8 mouse cellular contexts compared by ENCODE assay signal in the genomic region with DNA sequence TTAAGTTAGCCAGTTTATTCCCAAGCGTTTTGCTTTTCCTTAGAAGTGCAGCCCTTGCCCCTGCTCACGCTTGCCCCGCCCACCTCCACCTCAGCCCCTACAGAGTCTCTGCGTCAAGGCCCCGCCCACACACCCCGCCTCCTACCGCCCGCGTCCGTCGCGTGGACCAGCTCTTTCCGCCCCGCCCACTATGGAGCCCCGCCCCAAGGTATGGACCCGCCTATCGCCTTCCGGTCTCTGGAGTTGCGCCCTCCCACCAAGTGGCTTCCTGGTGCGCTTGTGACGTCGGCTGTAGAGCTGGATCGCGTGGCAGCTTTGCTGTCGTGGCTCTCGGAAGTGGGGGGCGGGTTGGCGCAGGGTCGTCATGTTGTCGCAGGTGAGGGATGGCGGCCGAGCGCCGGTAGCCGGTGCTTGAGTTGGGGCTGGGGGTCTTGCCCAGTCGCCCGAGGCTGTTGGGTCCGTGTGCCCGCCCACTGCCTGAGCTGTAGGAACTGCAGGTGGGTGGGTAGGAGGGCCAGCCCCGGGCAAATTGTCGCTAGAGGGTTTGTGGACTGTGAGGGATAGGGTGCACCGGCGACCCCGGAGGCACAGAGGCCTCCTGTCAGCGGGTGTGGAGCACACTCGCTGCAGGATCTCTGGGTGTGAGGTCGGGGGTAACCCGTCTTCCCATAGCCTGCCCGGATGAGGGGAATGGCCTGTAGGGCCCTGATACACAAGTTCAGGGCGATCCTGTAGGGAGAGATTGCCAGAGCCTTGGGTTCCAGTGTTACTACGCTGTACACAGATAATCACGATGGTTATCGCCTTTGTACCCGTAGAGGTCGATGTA. TPM values are rescaled to one million over a fixed set of nuclear protein-coding genes. Genes with fewer than 3 reads are reported as not detected.
DNase-seq lines count a peak whose midpoint lies in the region; ATAC-seq and TF ChIP-seq lines count a peak whose summit lies in the region.

A gene (plus strand): TSS at position 236 of the 829 bp plus-strand sequence.

- no peak for TF ChIP-seq EP300 in ES-Bruce4 (IDR thresholded peaks at IDR 0.05; ENCODE audit: insufficient read depth, low read depth, low read length)
- no peak for TF ChIP-seq EP300 in liver, postnatal 0 days (IDR thresholded peaks at IDR 0.05; ENCODE audit: low read depth)

- H3K4me1 ChIP-seq in ES-Bruce4 (ENCODE audit: control insufficient read depth, insufficient read depth, low read length) = no peaks in the 10 kb centered on the region
- peaks cover 6% of the 10 kb centered on the region; the same call in 1 of the 2 replicates for H3K4me1 ChIP-seq in forebrain, embryonic 13.5 days
- 0 out of 2 replicates have a peak, but pooled peaks cover 4% of the 10 kb centered on the region for H3K4me1 ChIP-seq in liver, postnatal 0 days (ENCODE audit: insufficient read depth)
- no peaks in the 10 kb centered on the region for H3K4me1 ChIP-seq in neural tube, embryonic 14.5 days (ENCODE audit: control insufficient read depth, insufficient read depth, low read length)

- H3K27ac ChIP-seq in ES-Bruce4 (ENCODE audit: insufficient read depth, low read length) = peak within 1 kb of the TSS; percentile 24; the same call in 1 of the 2 replicates
- peak within 1 kb of the TSS; percentile 72 for H3K27ac ChIP-seq in forebrain, embryonic 13.5 days
- H3K27ac ChIP-seq in liver, postnatal 0 days (ENCODE audit: low read depth) = peak within 1 kb of the TSS; percentile 86
- peak within 1 kb of the TSS; percentile 84 for H3K27ac ChIP-seq in neural tube, embryonic 14.5 days (ENCODE audit: low read depth, low read length)

- ATAC-seq in cerebellum, adult (ENCODE audit: insufficient number of reproducible peaks, low FRiP score, low TSS enrichment) = peak; percentile 84
- ATAC-seq in forebrain, embryonic 13.5 days = peak; percentile 96
- ATAC-seq in liver, postnatal 0 days = peak; percentile 98
- peak; percentile 98 for ATAC-seq in neural tube, embryonic 14.5 days (ENCODE audit: low read depth)

- no peak for TF ChIP-seq CTCF in ES-Bruce4 (IDR thresholded peaks at IDR 0.05; ENCODE audit: low read depth, low read length)
- no peak; the same call in 1 of the 2 replicates for TF ChIP-seq CTCF in liver, postnatal 0 days (IDR thresholded peaks at IDR 0.05; ENCODE audit: low read depth)

- peak within 1 kb of the TSS; percentile 70 for H3K9ac ChIP-seq in ES-Bruce4 (ENCODE audit: low read depth, poor library complexity, severe bottlenecking)
- H3K9ac ChIP-seq in forebrain, embryonic 13.5 days = peak within 1 kb of the TSS; percentile 77
- H3K9ac ChIP-seq in liver, postnatal 0 days (replicated peaks) = peak within 1 kb of the TSS; percentile 77
- peak within 1 kb of the TSS; percentile 86 for H3K9ac ChIP-seq in neural tube, embryonic 14.5 days (replicated peaks; ENCODE audit: low read depth, low read length)

- H3K27me3 ChIP-seq in ES-Bruce4 (ENCODE audit: control insufficient read depth, insufficient read depth, low read length, poor library complexity, severe bottlenecking) = no peaks in the 10 kb centered on the region
- no peaks in the 10 kb centered on the region for H3K27me3 ChIP-seq in forebrain, embryonic 13.5 days
- no peaks in the 10 kb centered on the region for H3K27me3 ChIP-seq in liver, postnatal 0 days (ENCODE audit: insufficient read depth, low read length)
- no peaks in the 10 kb centered on the region for H3K27me3 ChIP-seq in neural tube, embryonic 14.5 days (ENCODE audit: control insufficient read depth, insufficient read depth, low read length)

- peak; percentile 38 for TF ChIP-seq POLR2A in ES-Bruce4 (IDR thresholded peaks at IDR 0.05; ENCODE audit: insufficient read depth, low read length)

- intact Hi-C loops in heart, postnatal 10 days (cut with DNase I) = no loop called here

- DNase-seq in heart, postnatal 10 days = peak; percentile 99
- DNase-seq in large intestine, adult 2 months (ENCODE audit: low read depth, low spot score) = peak; percentile 74
- peak; percentile 100 for DNase-seq in liver, postnatal 0 days
- DNase-seq in testis, postnatal 10 days (ENCODE audit: low spot score) = peak; percentile 100

- H3K4me3 ChIP-seq in ES-Bruce4 (ENCODE audit: low read depth, low read length) = peak within 1 kb of the TSS; percentile 95
- peak within 1 kb of the TSS; percentile 76 for H3K4me3 ChIP-seq in forebrain, embryonic 13.5 days
- H3K4me3 ChIP-seq in liver, postnatal 0 days (ENCODE audit: low read depth, low read length) = peak within 1 kb of the TSS; percentile 71
- H3K4me3 ChIP-seq in neural tube, embryonic 14.5 days (ENCODE audit: low read depth, low read length) = peak within 1 kb of the TSS; percentile 77

- no peaks in the 10 kb centered on the region for H3K36me3 ChIP-seq in ES-Bruce4 (ENCODE audit: control insufficient read depth, insufficient read depth, low read length, poor library complexity, severe bottlenecking)
- peaks cover 11% of the 10 kb centered on the region for H3K36me3 ChIP-seq in forebrain, embryonic 13.5 days (ENCODE audit: poor library complexity, severe bottlenecking)
- no peaks in the 10 kb centered on the region for H3K36me3 ChIP-seq in liver, postnatal 0 days (replicated peaks; ENCODE audit: insufficient read depth, low read length)
- 0 out of 2 replicates have a peak, but pooled peaks cover 3% of the 10 kb centered on the region for H3K36me3 ChIP-seq in neural tube, embryonic 14.5 days (ENCODE audit: control insufficient read depth, insufficient read depth, low read length)

- WGBS in forebrain, embryonic 13.5 days = 2% methylated on average over 55 of the region's 55 CpGs
- 1% methylated on average over 55 of the region's 55 CpGs for WGBS in large intestine, adult 2 months
- WGBS in liver, postnatal 0 days (ENCODE audit: insufficient replicate concordance) = 2% methylated on average over 55 of the region's 55 CpGs
- WGBS in neural tube, embryonic 14.5 days = 2% methylated on average over 55 of the region's 55 CpGs

- peak within 1 kb of the TSS; percentile 72 for H3K4me2 ChIP-seq in forebrain, embryonic 13.5 days
- H3K4me2 ChIP-seq in liver, postnatal 0 days (ENCODE audit: low read depth, low read length) = peak within 1 kb of the TSS; percentile 83
- peak within 1 kb of the TSS; percentile 57 for H3K4me2 ChIP-seq in neural tube, embryonic 14.5 days (ENCODE audit: low read depth, low read length)

- H3K9me3 ChIP-seq in ES-Bruce4 (replicated peaks; ENCODE audit: control insufficient read depth, insufficient read depth, low read length, poor library complexity, severe bottlenecking) = no peaks in the 10 kb centered on the region
- H3K9me3 ChIP-seq in forebrain, embryonic 13.5 days (replicated peaks) = no peaks in the 10 kb centered on the region
- no peaks in the 10 kb centered on the region for H3K9me3 ChIP-seq in liver, postnatal 0 days (ENCODE audit: low read length)
- H3K9me3 ChIP-seq in neural tube, embryonic 14.5 days (ENCODE audit: control insufficient read depth, low read length) = no peaks in the 10 kb centered on the region

RNA-seq across cellular contexts. Expression of the gene that starts here (rescaled TPM):
- polyA plus RNA-seq in ES-Bruce4 (2011; ENCODE audit: insufficient read depth, insufficient read length, low read depth, missing spikeins) = 38.8 and 42.3 TPM in 2 replicates
- polyA plus RNA-seq in forebrain, embryonic 13.5 days (2015; fragmentation: Nextera tagmentation; extraction: Ambion mirVana) = 48.4 and 50.9 TPM in 2 replicates
- total RNA-seq in heart, postnatal 10 days (2021) = 10 to 100 TPM; 18.4 to 24.4 TPM
- polyA plus RNA-seq in large intestine, adult 2 months (2012; rRNA removed) = 18.5 and 19.1 TPM in 2 replicates
- polyA plus RNA-seq in liver, postnatal 0 days (2015; fragmentation: Nextera tagmentation; extraction: Ambion mirVana) = 29.1 and 29.4 TPM in 2 replicates
- 45.3 and 45.6 TPM in 2 replicates for polyA plus RNA-seq in neural tube, embryonic 14.5 days (2014; fragmentation: Nextera tagmentation; extraction: Ambion mirVana)

Comparison
In these comparisons a context has a peak if more than half of its experiments do, and no peak if none do; other contexts are left out.
1. Peak in every context shown above with its lines: DNase-seq, ATAC-seq, H3K4me3 ChIP-seq and H3K27ac ChIP-seq.
2. H3K27ac ChIP-seq: peak in every context shown above with its lines; median percentile 86 in liver, postnatal 0 days; 84 in neural tube, embryonic 14.5 days; 72 in forebrain, embryonic 13.5 days; 24 in ES-Bruce4.